Mouse (Mus musculus) embryonic facial prominence, embryonic 11.5 days (tissue): ENCODE measurements around the gene Vil1. TPM values are rescaled to one million over a fixed set of nuclear protein-coding genes. Genes with fewer than 3 reads are reported as not detected.

ENCODE experiments used
- ATAC-seq: fragments of 200-750 bp; cut with Nextera tagmentation; replicated peaks from 2 replicates; pipeline ENCODE4 v1.8.0; 2017; ENCODE audit warnings: low read depth; ENCODE audit not compliant: insufficient number of reproducible peaks, low FRiP score, low TSS enrichment
- DNase-seq: peaks from one replicate; pipeline ENCODE4 v3.0.0-alpha.2; 2015; ENCODE audit warnings: low spot score
- H3K27ac ChIP-seq: fragments of 300-500 bp; sonication (generic); replicated peaks from 2 replicates; pipeline ENCODE4 v1.5.1; 2014; ENCODE audit warnings: mild to moderate bottlenecking, low read depth, low read length, control low read depth
- H3K27me3 ChIP-seq: fragments of 300-500 bp; sonication (generic); 2 replicates; pipeline ENCODE4 v1.6.1; 2014; ENCODE audit warnings: mild to moderate bottlenecking, low read length, moderate library complexity, mixed read lengths; ENCODE audit not compliant: control insufficient read depth, insufficient read depth
- H3K36me3 ChIP-seq: fragments of 300-500 bp; sonication (generic); replicated peaks from 2 replicates; pipeline ENCODE4 v1.6.1; 2014; ENCODE audit warnings: low read depth, mild to moderate bottlenecking, low read length, moderate library complexity, mixed read lengths; ENCODE audit not compliant: control insufficient read depth, insufficient read depth
- H3K4me1 ChIP-seq: fragments of 300-500 bp; sonication (generic); 2 replicates; pipeline ENCODE4 v1.6.1; 2014; ENCODE audit warnings: low read length, mixed read lengths; ENCODE audit not compliant: control insufficient read depth, insufficient read depth
- H3K4me2 ChIP-seq: fragments of 300-500 bp; sonication (generic); 2 replicates; pipeline ENCODE4 v1.6.1; 2014; ENCODE audit warnings: low read depth, mild to moderate bottlenecking, control low read depth, low read length, moderate library complexity
- H3K4me3 ChIP-seq: fragments of 300-500 bp; sonication (generic); 2 replicates; pipeline ENCODE4 v1.5.1; 2014; ENCODE audit warnings: low read depth, low read length, control low read depth
- H3K9ac ChIP-seq: fragments of 300-500 bp; sonication (generic); replicated peaks from 2 replicates; pipeline ENCODE4 v1.6.1; 2014; ENCODE audit warnings: mild to moderate bottlenecking, control low read depth, low read length
- H3K9me3 ChIP-seq: fragments of 300-500 bp; sonication (generic); replicated peaks from 2 replicates; pipeline ENCODE4 v1.6.1; 2016; ENCODE audit warnings: mild to moderate bottlenecking, low read length, inconsistent platforms, mixed read lengths; ENCODE audit not compliant: control insufficient read depth
- WGBS: fragments of 180-500 bp; shearing (Covaris S2); extraction: QIAGEN DNeasy Blood & Tissue Kit; methylation state at CpG from one replicate; pipeline ENCODE4 v1.1.7; 2014; 5-methylcytosine and 5-hydroxymethylcytosine counted together
- polyA plus RNA-seq: library from polyadenylated mRNA; unstranded; fragments of >200 nt; fragmentation: Nextera tagmentation; extraction: Ambion mirVana; gene quantifications from 2 replicates; pipeline ENCODE4 v1.2.1, GENCODE M21; 2014

Vil1 gene
- polyA plus RNA-seq, 1 experiment from 2014 or later = 0.07 TPM

GRCm38 (mm10) chr1:74370040-74370439 is 39.1 kb upstream of the Vil1 start:
- Histone ChIP-seq H3K36me3 (no peaks in the 10 kb centered on the region), H3K27me3 (no peaks in the 10 kb centered on the region; the same call in 1 of the 2 replicates), H3K27ac (no peak overlapping the region), H3K9me3 (no peaks in the 10 kb centered on the region), H3K4me2 (no peak overlapping the region), H3K9ac (no peak overlapping the region), H3K4me3 (no peak overlapping the region), H3K4me1 (no peaks in the 10 kb centered on the region)
- WGBS = 65% methylated on average over 4 of the region's 4 CpGs
- ATAC-seq = no peak
- no peak for DNase-seq

- H3K27me3 ChIP-seq = no peaks in the 10 kb centered on the region
- no peak overlapping the region for H3K27ac ChIP-seq
- H3K36me3 ChIP-seq = no peaks in the 10 kb centered on the region
- H3K4me3 ChIP-seq = no peak overlapping the region
- H3K4me2 ChIP-seq = no peak overlapping the region
- no peak for DNase-seq
- no peak overlapping the region for H3K9ac ChIP-seq
- H3K4me1 ChIP-seq = no peaks in the 10 kb centered on the region; the same call in 1 of the 2 replicates
- no peaks in the 10 kb centered on the region for H3K9me3 ChIP-seq
- WGBS = 73% methylated on average over 4 of the region's 4 CpGs
- ATAC-seq = no peak
Observed at GRCm38 (mm10) chr1:74373372-74373771, 35.8 kb upstream of the Vil1 start.

- WGBS = 72% methylated on average over 8 of the region's 8 CpGs
- Histone ChIP-seq H3K27me3 (no peaks in the 10 kb centered on the region), H3K4me1 (no peaks in the 10 kb centered on the region; the same call in 1 of the 2 replicates), H3K27ac (no peak within 1 kb of the TSS), H3K36me3 (no peaks in the 10 kb centered on the region), H3K4me2 (no peak within 1 kb of the TSS), H3K4me3 (no peak within 1 kb of the TSS), H3K9ac (no peak within 1 kb of the TSS), H3K9me3 (no peaks in the 10 kb centered on the region)
- DNase-seq (no peak), ATAC-seq (no peak)
Observed at GRCm38 (mm10) chr1:74374980-74375379, 34.2 kb upstream of the Vil1 start, which contains the start of gene Slc11a1. Gene Slc11a1 (plus strand): TSS chr1:74375195.

- H3K4me1 ChIP-seq = no peaks in the 10 kb centered on the region; the same call in 1 of the 2 replicates
- no peaks in the 10 kb centered on the region for H3K9me3 ChIP-seq
- WGBS = 80% methylated on average over 10 of the region's 10 CpGs
- H3K4me2 ChIP-seq = no peak overlapping the region
- no peak overlapping the region for H3K4me3 ChIP-seq
- no peak for DNase-seq
- no peak for ATAC-seq
- no peak overlapping the region for H3K27ac ChIP-seq
- H3K36me3 ChIP-seq = no peaks in the 10 kb centered on the region
- no peaks in the 10 kb centered on the region for H3K27me3 ChIP-seq
- H3K9ac ChIP-seq = no peak overlapping the region
Observed at GRCm38 (mm10) chr1:74375561-74375960, 33.6 kb upstream of the Vil1 start.

GRCm38 (mm10) chr1:74376396-74376795 is 32.8 kb upstream of the Vil1 start:
- no peak overlapping the region for H3K9ac ChIP-seq
- H3K4me2 ChIP-seq = no peak overlapping the region
- WGBS = 72% methylated on average over 4 of the region's 4 CpGs
- H3K27me3 ChIP-seq = no peaks in the 10 kb centered on the region
- H3K36me3 ChIP-seq = no peaks in the 10 kb centered on the region
- H3K27ac ChIP-seq = no peak overlapping the region
- no peaks in the 10 kb centered on the region for H3K9me3 ChIP-seq
- no peak overlapping the region for H3K4me3 ChIP-seq
- H3K4me1 ChIP-seq = no peaks in the 10 kb centered on the region; the same call in 1 of the 2 replicates
- DNase-seq (no peak), ATAC-seq (no peak)

GRCm38 (mm10) chr1:74379058-74379504 is 30.1 kb upstream of the Vil1 start:
- Histone ChIP-seq H3K4me1 (no peaks in the 10 kb centered on the region; the same call in 1 of the 2 replicates), H3K9ac (no peak overlapping the region), H3K9me3 (no peaks in the 10 kb centered on the region), H3K4me3 (no peak overlapping the region), H3K27me3 (no peaks in the 10 kb centered on the region), H3K27ac (no peak overlapping the region), H3K36me3 (no peaks in the 10 kb centered on the region), H3K4me2 (no peak overlapping the region)
- no peak for ATAC-seq
- whole genome bisulfite sequencing = 77% methylated on average over 7 of the region's 7 CpGs
- no peak for DNase-seq

- Histone ChIP-seq H3K4me2 (no peak overlapping the region), H3K9me3 (no peaks in the 10 kb centered on the region), H3K36me3 (no peaks in the 10 kb centered on the region), H3K9ac (no peak overlapping the region), H3K4me1 (no peaks in the 10 kb centered on the region), H3K27me3 (no peaks in the 10 kb centered on the region), H3K4me3 (no peak overlapping the region), H3K27ac (no peak overlapping the region)
- 78% methylated on average over 5 of the region's 5 CpGs for WGBS
- DNase-seq = no peak
- ATAC-seq = no peak
Observed at GRCm38 (mm10) chr1:74380484-74380883, 28.7 kb upstream of the Vil1 start.

- DNase-seq (no peak), ATAC-seq (no peak)
- Histone ChIP-seq H3K4me1 (no peaks in the 10 kb centered on the region), H3K4me3 (no peak overlapping the region), H3K9me3 (no peaks in the 10 kb centered on the region), H3K9ac (no peak overlapping the region), H3K27ac (no peak overlapping the region), H3K4me2 (no peak overlapping the region), H3K36me3 (no peaks in the 10 kb centered on the region), H3K27me3 (no peaks in the 10 kb centered on the region)
- WGBS = 89% methylated on average over 10 of the region's 10 CpGs
Observed at GRCm38 (mm10) chr1:74381588-74382021, 27.6 kb upstream of the Vil1 start.
